Mouse (Mus musculus) right cerebral cortex, adult 18-20 months (tissue): ENCODE data around the gene Klhdc7b.

ENCODE experiments used
- DNase-seq: peaks from one replicate; pipeline ENCODE4 v3.0.0; 2022; ENCODE audit warnings: mixed read lengths

The Klhdc7b gene

GRCm38 (mm10) chr15:89376040-89376439 lies 8.7 kb upstream of the Klhdc7b start:
- no peak for DNase-seq

- DNase-seq = no peak
Measured at GRCm38 (mm10) chr15:89376957-89377356, 7.8 kb upstream of the Klhdc7b start, which contains the start of gene Tymp. Gene Tymp, minus strand, starts transcription at chr15:89377039.

- no peak for DNase-seq
Measured at GRCm38 (mm10) chr15:89377362-89377761, 7.4 kb upstream of the Klhdc7b start.

GRCm38 (mm10) chr15:89377938-89378828 lies 6.5 kb upstream of the Klhdc7b start:
- no peak for DNase-seq

GRCm38 (mm10) chr15:89378831-89379401 lies 5.8 kb upstream of the Klhdc7b start, which contains the start of gene Odf3b:
Gene Odf3b, minus strand, starts transcription at chr15:89379282.
- DNase-seq = no peak

- no peak for DNase-seq
Measured at GRCm38 (mm10) chr15:89379429-89379828, 5.3 kb upstream of the Klhdc7b start.

GRCm38 (mm10) chr15:89387127-89387526 lies 2.4 kb downstream of the Klhdc7b start:
- no peak for DNase-seq

- no peak for DNase-seq
Measured at GRCm38 (mm10) chr15:89390081-89390480, 5.4 kb downstream of the Klhdc7b start.

- DNase-seq = no peak
Measured at GRCm38 (mm10) chr15:89396883-89397282, 12.2 kb downstream of the Klhdc7b start.

- DNase-seq = no peak
Measured at GRCm38 (mm10) chr15:89398146-89398545, 13.4 kb downstream of the Klhdc7b start.

GRCm38 (mm10) chr15:89399716-89400115 lies 15.0 kb downstream of the Klhdc7b start:
- no peak for DNase-seq

GRCm38 (mm10) chr15:89402471-89402870 lies 17.8 kb downstream of the Klhdc7b start:
- no peak for DNase-seq

GRCm38 (mm10) chr15:89404831-89405623 lies 20.3 kb downstream of the Klhdc7b start:
- no peak for DNase-seq

GRCm38 (mm10) chr15:89406691-89407090 lies 22.0 kb downstream of the Klhdc7b start:
- DNase-seq = no peak

GRCm38 (mm10) chr15:89410118-89410517 lies 25.4 kb downstream of the Klhdc7b start, which contains the start of gene Syce3:
Gene Syce3, minus strand, starts transcription at chr15:89410503.
- DNase-seq = no peak

- DNase-seq = no peak
Measured at GRCm38 (mm10) chr15:89415282-89415681, 30.6 kb downstream of the Klhdc7b start.

- DNase-seq = no peak
Measured at GRCm38 (mm10) chr15:89421938-89422337, 37.2 kb downstream of the Klhdc7b start.

GRCm38 (mm10) chr15:89424621-89425020 lies 39.9 kb downstream of the Klhdc7b start:
- DNase-seq = no peak

GRCm38 (mm10) chr15:89425711-89426121 lies 41.0 kb downstream of the Klhdc7b start, which contains the start of gene Cpt1b:
Gene Cpt1b, minus strand, starts transcription at chr15:89425863.
- no peak for DNase-seq

- no peak for DNase-seq
Measured at GRCm38 (mm10) chr15:89426716-89427115, 42.0 kb downstream of the Klhdc7b start.

- no peak for DNase-seq
Measured at GRCm38 (mm10) chr15:89428136-89428790, 43.5 kb downstream of the Klhdc7b start.

GRCm38 (mm10) chr15:89428821-89429351 lies 44.2 kb downstream of the Klhdc7b start:
- DNase-seq = no peak
